Mouse (Mus musculus) liver, adult 2 months (tissue): ENCODE measurements around the gene Eno3.

ENCODE experiments used
- CTCF ChIP-seq: fragments of 200-500 bp; IDR thresholded peaks from 2 replicates; pipeline ENCODE4 v1.5.1; 2011; ENCODE audit warnings: low read depth, low read length, control low read depth
- POLR2A ChIP-seq: fragments of 200-500 bp; IDR thresholded peaks from 2 replicates; pipeline ENCODE4 v1.6.1; 2011; ENCODE audit warnings: low read length, control low read depth; ENCODE audit not compliant: insufficient read depth; ENCODE audit errors: extremely low read depth

DNA sequence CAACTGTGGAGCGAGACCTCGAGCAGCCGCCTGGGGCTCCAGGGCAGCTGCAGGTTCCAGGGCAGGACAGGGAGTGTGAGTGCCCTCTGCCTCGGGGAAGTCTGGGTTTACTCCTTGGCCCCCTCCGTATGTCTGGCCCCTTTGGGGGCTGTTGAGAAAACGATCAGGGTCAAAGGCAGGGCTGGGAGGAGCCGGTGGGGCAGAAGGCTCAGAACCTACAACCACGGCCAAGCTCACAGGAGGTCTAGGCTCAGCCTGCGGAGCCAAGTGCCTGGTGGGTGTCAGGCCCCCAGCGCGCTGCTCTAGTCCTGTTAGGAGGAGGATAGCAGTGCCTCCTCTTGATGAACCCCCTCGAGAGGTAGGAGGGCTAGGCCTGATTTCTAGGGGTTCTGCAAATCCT is 24.2 kb downstream of the Eno3 start:
- no peak for TF ChIP-seq CTCF
- no peak for TF ChIP-seq POLR2A
